ENCODE assay signal across 18 mouse cellular contexts in genomic region chr13:99285241-99285640, GRCm38 (mm10). TPM values are rescaled to one million over a fixed set of nuclear protein-coding genes. Genes with fewer than 3 reads are reported as not detected.
DNase-seq lines count a peak whose midpoint lies in the region; ATAC-seq and TF ChIP-seq lines count a peak whose summit lies in the region.
"Had no signal": no experiment of that assay in that cellular context is flagged by ENCODE, and none has a peak within 500 bp of the region (broad histone marks: within the 10 kb centered on the region; RNA-seq: fewer than 3 reads in every experiment).

No protein-coding gene starts in this region.

- no peak for TF ChIP-seq CTCF in heart, adult 2 months (IDR thresholded peaks at IDR 0.05)
- TF ChIP-seq CTCF in midbrain, postnatal 0 days (IDR thresholded peaks at IDR 0.05): no peak

- no peaks in the 10 kb centered on the region for H3K9me3 ChIP-seq in heart, embryonic 10.5 days
- H3K9me3 ChIP-seq in forebrain, embryonic 16.5 days (ENCODE audit: control insufficient read depth, low read length): no peaks in the 10 kb centered on the region
- no peaks in the 10 kb centered on the region for H3K9me3 ChIP-seq in hindbrain, embryonic 16.5 days (ENCODE audit: control insufficient read depth, low read length)
- H3K9me3 ChIP-seq in midbrain, postnatal 0 days (ENCODE audit: low read length): no peaks in the 10 kb centered on the region

- no peak overlapping the region for H3K9ac ChIP-seq in heart, adult 2 months (ENCODE audit: low read depth, low read length)
- no peak overlapping the region for H3K9ac ChIP-seq in forebrain, embryonic 16.5 days (replicated peaks; ENCODE audit: low read depth, low read length)
- no peak overlapping the region for H3K9ac ChIP-seq in hindbrain, embryonic 16.5 days (ENCODE audit: low read depth, low read length)
- no peak overlapping the region for H3K9ac ChIP-seq in midbrain, postnatal 0 days (replicated peaks; ENCODE audit: low read length, poor library complexity, severe bottlenecking)
- H3K9ac ChIP-seq: liver, embryonic 14.5 days had no signal

- no peak overlapping the region for H3K27ac ChIP-seq in heart, embryonic 10.5 days
- H3K27ac ChIP-seq in heart, adult 2 months: no peak overlapping the region
- H3K27ac ChIP-seq in forebrain, embryonic 16.5 days (ENCODE audit: low read length): no peak overlapping the region
- peak overlapping the region; percentile 81; the same call in 1 of the 2 replicates for H3K27ac ChIP-seq in hindbrain, embryonic 16.5 days (ENCODE audit: low read depth, low read length)
- peak overlapping the region; percentile 71; the same call in 1 of the 2 replicates for H3K27ac ChIP-seq in midbrain, postnatal 0 days (ENCODE audit: low read depth, low read length)
- H3K27ac ChIP-seq: liver, embryonic 14.5 days had no signal

- no peaks in the 10 kb centered on the region for H3K79me2 ChIP-seq in heart, adult 2 months (replicated peaks; ENCODE audit: control insufficient read depth, insufficient read depth, low read length)

- no peaks in the 10 kb centered on the region for H3K27me3 ChIP-seq in heart, embryonic 10.5 days (ENCODE audit: insufficient read depth, poor library complexity, severe bottlenecking)
- no peaks in the 10 kb centered on the region for H3K27me3 ChIP-seq in heart, adult 2 months (ENCODE audit: control insufficient read depth, insufficient read depth, low read length)
- H3K27me3 ChIP-seq in forebrain, embryonic 16.5 days (replicated peaks; ENCODE audit: control insufficient read depth, insufficient read depth, low read length): no peaks in the 10 kb centered on the region
- no peaks in the 10 kb centered on the region for H3K27me3 ChIP-seq in hindbrain, embryonic 16.5 days (replicated peaks; ENCODE audit: control insufficient read depth, insufficient read depth, low read length)
- no peaks in the 10 kb centered on the region for H3K27me3 ChIP-seq in midbrain, postnatal 0 days (ENCODE audit: insufficient read depth, low read length)
- H3K27me3 ChIP-seq: CH12.LX had no signal

- intact Hi-C loops in heart, adult 2 months (cut with DNase I): no loop called here

- H3K36me3 ChIP-seq in heart, embryonic 10.5 days: no peaks in the 10 kb centered on the region
- no peaks in the 10 kb centered on the region for H3K36me3 ChIP-seq in heart, adult 2 months (ENCODE audit: control insufficient read depth, insufficient read depth, low read length)
- no peaks in the 10 kb centered on the region for H3K36me3 ChIP-seq in forebrain, embryonic 16.5 days (ENCODE audit: control insufficient read depth, insufficient read depth)
- no peaks in the 10 kb centered on the region for H3K36me3 ChIP-seq in hindbrain, embryonic 16.5 days (ENCODE audit: control insufficient read depth, insufficient read depth, low read length)
- no peaks in the 10 kb centered on the region for H3K36me3 ChIP-seq in midbrain, postnatal 0 days (ENCODE audit: insufficient read depth, low read length)

- H3K4me2 ChIP-seq in forebrain, embryonic 16.5 days (ENCODE audit: low read length): no peak overlapping the region
- H3K4me2 ChIP-seq in hindbrain, embryonic 16.5 days (ENCODE audit: low read length): no peak overlapping the region; the same call in 1 of the 2 replicates
- no peak overlapping the region for H3K4me2 ChIP-seq in midbrain, postnatal 0 days (ENCODE audit: low read depth, low read length, poor library complexity, severe bottlenecking)
- H3K4me2 ChIP-seq: heart, embryonic 11.5 days had no signal

- ATAC-seq in forebrain, embryonic 16.5 days: 0 out of 2 replicates have a peak, but pooled peaks have one; percentile 4
- no peak for ATAC-seq in hindbrain, embryonic 16.5 days
- ATAC-seq in midbrain, postnatal 0 days (ENCODE audit: low FRiP score): no peak
- ATAC-seq: inflammation-experienced regulatory T-cells, adult 6 months had no signal

- TF ChIP-seq POLR2A in heart, adult 2 months (IDR thresholded peaks at IDR 0.05; ENCODE audit: insufficient read depth, low read depth, low read length): no peak

- H3K4me1 ChIP-seq in heart, embryonic 10.5 days: 0 out of 2 replicates have a peak, but pooled peaks cover 9% of the 10 kb centered on the region
- peaks cover 2% of the 10 kb centered on the region; the same call in 1 of the 2 replicates for H3K4me1 ChIP-seq in heart, adult 2 months (ENCODE audit: control insufficient read depth, insufficient read depth, low read length)
- H3K4me1 ChIP-seq in forebrain, embryonic 16.5 days (replicated peaks; ENCODE audit: control insufficient read depth, insufficient read depth, low read length): peaks cover 23% of the 10 kb centered on the region
- peaks cover 26% of the 10 kb centered on the region for H3K4me1 ChIP-seq in hindbrain, embryonic 16.5 days (ENCODE audit: control insufficient read depth, insufficient read depth, low read depth, low read length)
- peaks cover 5% of the 10 kb centered on the region for H3K4me1 ChIP-seq in midbrain, postnatal 0 days (ENCODE audit: insufficient read depth, low read length)

- TF ChIP-seq EP300 in heart, adult 2 months (IDR thresholded peaks at IDR 0.05; ENCODE audit: insufficient read depth, low read depth, low read length): no peak

- no peak overlapping the region for H3K4me3 ChIP-seq in heart, embryonic 10.5 days
- H3K4me3 ChIP-seq in heart, adult 2 months: no peak overlapping the region
- no peak overlapping the region for H3K4me3 ChIP-seq in forebrain, embryonic 16.5 days (replicated peaks; ENCODE audit: low read length)
- H3K4me3 ChIP-seq in hindbrain, embryonic 16.5 days (ENCODE audit: low read length): no peak overlapping the region
- no peak overlapping the region for H3K4me3 ChIP-seq in midbrain, postnatal 0 days (ENCODE audit: low read depth, low read length)

- peak; percentile 72 for DNase-seq in heart, embryonic 10.5 days (ENCODE audit: low spot score)
- DNase-seq in heart, adult 2 months: no peak
- DNase-seq in midbrain, postnatal 0 days (ENCODE audit: low spot score): no peak
- no peak for DNase-seq in ovary, postnatal 14 days (ENCODE audit: low spot score)
- DNase-seq in spleen, postnatal 10 days (ENCODE audit: low spot score in 2 of 2): no peak
- DNase-seq in adrenal gland, adult 18-20 months (ENCODE audit: low spot score in 2 of 2): no peak
- DNase-seq: cerebellum, adult 2 months; gastrocnemius, postnatal 25 days; heart, postnatal 10 days; kidney, adult 2 months; kidney, postnatal 10 days; thymus, postnatal 25 days had no signal

- 59% methylated on average over 2 of the region's 2 CpGs for WGBS in heart, embryonic 10.5 days
- WGBS in heart, adult 2 months: 56% methylated on average over 2 of the region's 2 CpGs
- 52% methylated on average over 2 of the region's 2 CpGs for WGBS in forebrain, embryonic 16.5 days
- 46% methylated on average over 2 of the region's 2 CpGs for WGBS in hindbrain, embryonic 16.5 days
- 30% methylated on average over 2 of the region's 2 CpGs for WGBS in midbrain, postnatal 0 days

RNA-seq across cellular contexts. Expression of gene Ptcd2, which starts 59.3 kb away (rescaled TPM):
- 57.9 and 60.2 TPM in 2 replicates for polyA plus RNA-seq in heart, embryonic 10.5 days (2016; fragmentation: Nextera tagmentation; extraction: Ambion mirVana)
- total RNA-seq in heart, adult 2 months (2021): 10 to 100 TPM; 49.6 to 51.2 TPM
- polyA plus RNA-seq in heart, adult 2 months (2012; rRNA removed): 35.0 and 44.9 TPM in 2 replicates
- 53.2 and 57.9 TPM in 2 replicates for polyA plus RNA-seq in forebrain, embryonic 16.5 days (2015; fragmentation: Nextera tagmentation; extraction: Ambion mirVana)
- 53.6 and 59.4 TPM in 2 replicates for polyA plus RNA-seq in hindbrain, embryonic 16.5 days (2015; fragmentation: Nextera tagmentation; extraction: Ambion mirVana)
- total RNA-seq in midbrain, postnatal 0 days (2014; rRNA removed): 41.8 and 48.9 TPM in 2 replicates
- 51.5 and 52.8 TPM in 2 replicates for polyA plus RNA-seq in midbrain, postnatal 0 days (2015; fragmentation: Nextera tagmentation; extraction: Ambion mirVana)
- 10 to 100 TPM; 30.1 to 31.5 TPM for total RNA-seq in adrenal gland, adult 18-20 months (2021)

RNA-seq across cellular contexts. Expression of gene Mrps27, which starts 59.3 kb away (rescaled TPM):
- 93.6 and 96.0 TPM in 2 replicates for polyA plus RNA-seq in heart, embryonic 10.5 days (2016; fragmentation: Nextera tagmentation; extraction: Ambion mirVana)
- 10 to 100 TPM; 40.8 to 48.0 TPM for total RNA-seq in heart, adult 2 months (2021)
- 39.3 and 41.7 TPM in 2 replicates for polyA plus RNA-seq in heart, adult 2 months (2012; rRNA removed)
- polyA plus RNA-seq in forebrain, embryonic 16.5 days (2015; fragmentation: Nextera tagmentation; extraction: Ambion mirVana): 46.4 and 49.1 TPM in 2 replicates
- 46.8 and 47.6 TPM in 2 replicates for polyA plus RNA-seq in hindbrain, embryonic 16.5 days (2015; fragmentation: Nextera tagmentation; extraction: Ambion mirVana)
- total RNA-seq in midbrain, postnatal 0 days (2014; rRNA removed): 19.6 and 21.9 TPM in 2 replicates
- 37.4 and 38.7 TPM in 2 replicates for polyA plus RNA-seq in midbrain, postnatal 0 days (2015; fragmentation: Nextera tagmentation; extraction: Ambion mirVana)
- total RNA-seq in adrenal gland, adult 18-20 months (2021): 10 to 100 TPM; 39.8 to 40.9 TPM

Comparison
In these comparisons a context has a peak if more than half of its experiments do, and no peak if none do; other contexts are left out.
1. H3K27ac ChIP-seq: peak in hindbrain, embryonic 16.5 days (single experiment) and midbrain, postnatal 0 days (single experiment); none in heart, embryonic 10.5 days (single experiment), heart, adult 2 months (single experiment) and forebrain, embryonic 16.5 days (single experiment).